Mouse (Mus musculus) adrenal gland, adult 2 months (tissue): ENCODE results near the gene Ryr3. TPM values are rescaled to one million over a fixed set of nuclear protein-coding genes. Genes with fewer than 3 reads are reported as not detected.

Source experiments
- DNase-seq: peaks from one replicate; pipeline ENCODE4 v3.0.0; 2021
- microRNA-seq, 2 experiments: library from miRNA; unstranded; fragments of <30 nt; microRNA quantifications; one replicate each; pipeline ENCODE4 v1.2.0; 2021
- polyA plus RNA-seq: library from polyadenylated mRNA; depleted of rRNA; stranded (reverse); fragments of >200 nt; gene quantifications from 2 replicates; pipeline ENCODE4 v1.2.3, GENCODE M21; 2012; rRNA removed
- total RNA-seq, 2 experiments: library from RNA; stranded (reverse); gene quantifications; 2 replicates each; pipeline ENCODE4 v1.2.3; 2021

Ryr3 gene
- total and polyA plus RNA-seq, 3 experiments: 0.04 to 0.79 (median 0.63) TPM

DNA sequence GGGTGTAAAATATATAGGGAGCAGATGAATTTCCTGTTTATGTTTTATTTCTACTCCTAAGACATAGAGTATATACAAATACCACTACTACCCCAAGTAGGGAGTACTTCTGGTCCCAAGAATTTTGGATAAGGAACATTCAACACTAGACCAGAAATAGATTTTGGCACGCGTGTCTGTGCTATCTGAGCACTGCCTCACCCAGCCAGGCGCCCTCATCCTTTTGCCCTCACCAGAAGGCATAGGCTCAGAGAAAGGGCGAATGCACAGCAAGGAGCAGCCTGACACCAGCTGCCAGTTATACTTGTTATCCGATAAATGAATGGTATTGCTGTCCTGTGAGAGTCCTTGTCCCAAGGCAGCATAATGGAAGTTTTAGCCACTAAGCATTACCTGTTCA lies 579.7 kb downstream of the Ryr3 start:
- DNase-seq: no peak

GRCm38 (mm10) chr2:112632536-112632935 lies 584.4 kb downstream of the Ryr3 start:
- no peak for DNase-seq

- DNase-seq: no peak
Measured at GRCm38 (mm10) chr2:112630669-112631068, 586.2 kb downstream of the Ryr3 start.

DNA sequence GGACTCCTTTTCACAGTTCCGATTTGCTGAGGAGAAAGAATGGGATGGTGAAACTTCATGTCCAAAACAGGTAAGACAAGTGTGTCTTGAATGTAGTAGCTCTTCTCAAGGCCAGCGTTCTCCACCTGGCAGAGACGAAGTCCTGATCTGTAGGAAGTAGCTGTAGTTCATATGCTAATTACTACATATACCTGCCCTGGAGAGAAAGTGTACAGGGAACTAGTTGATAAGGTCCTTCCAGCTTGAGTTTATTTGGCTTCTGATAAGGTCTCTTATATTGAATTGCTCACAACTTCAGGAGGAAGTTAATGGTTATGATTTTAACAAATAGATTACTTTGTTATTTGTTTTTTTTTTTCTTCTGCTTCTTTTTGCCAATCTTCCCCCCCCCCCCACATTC lies 591.7 kb downstream of the Ryr3 start:
- DNase-seq: no peak

- no peak for DNase-seq
Measured at GRCm38 (mm10) chr2:112617206-112617605, 599.7 kb downstream of the Ryr3 start.

- DNase-seq: no peak
Measured at GRCm38 (mm10) chr2:112614375-112614774, 602.5 kb downstream of the Ryr3 start.

GRCm38 (mm10) chr2:112612628-112613027 lies 604.3 kb downstream of the Ryr3 start:
- DNase-seq: no peak

GRCm38 (mm10) chr2:112606536-112606935 lies 610.4 kb downstream of the Ryr3 start:
- DNase-seq: no peak

- DNase-seq: no peak
Measured at GRCm38 (mm10) chr2:112602487-112602886, 614.4 kb downstream of the Ryr3 start.

- DNase-seq: no peak
Measured at GRCm38 (mm10) chr2:112600222-112600621, 616.7 kb downstream of the Ryr3 start.

- no peak for DNase-seq
Measured at GRCm38 (mm10) chr2:112597064-112597463, 619.8 kb downstream of the Ryr3 start.

DNA sequence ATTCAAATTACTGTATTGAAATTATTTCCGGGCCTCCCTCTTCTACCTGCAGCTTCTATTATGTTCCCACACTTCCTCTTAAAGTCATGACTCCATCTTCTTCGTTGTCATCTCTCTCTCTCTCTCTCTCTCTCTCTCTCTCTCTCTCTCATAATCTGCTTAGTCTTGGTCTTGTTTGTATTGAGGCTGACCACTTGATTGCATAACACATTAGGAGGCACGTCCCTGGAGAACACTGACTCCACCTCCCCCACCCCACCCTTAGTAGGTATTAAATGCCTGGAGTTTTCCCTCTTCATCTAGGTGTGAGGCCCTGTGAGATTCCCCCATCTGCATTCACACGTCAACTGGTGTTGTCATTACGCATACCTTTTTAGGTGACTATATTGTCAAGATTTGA lies 620.5 kb downstream of the Ryr3 start:
- no peak for DNase-seq

GRCm38 (mm10) chr2:112595807-112596206 lies 621.1 kb downstream of the Ryr3 start:
- DNase-seq: no peak

DNA sequence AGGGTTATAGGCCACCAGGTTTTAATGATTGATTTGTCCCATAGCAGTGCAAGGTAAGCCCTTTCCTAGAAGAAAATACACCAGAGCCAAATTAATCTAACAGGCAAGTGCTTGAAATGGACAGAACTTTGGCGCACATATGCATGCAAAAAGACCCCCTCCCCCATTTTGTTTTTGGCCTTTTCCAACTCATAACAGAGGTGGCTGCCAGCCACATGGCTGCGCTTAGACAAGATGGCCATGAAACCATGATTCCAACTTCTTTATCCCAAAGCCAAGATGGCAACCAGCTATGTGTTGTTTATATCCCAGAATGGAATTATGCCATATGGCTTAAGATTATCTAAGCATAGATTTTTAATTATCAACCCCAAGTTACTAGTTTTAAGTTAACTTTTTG lies 623.1 kb downstream of the Ryr3 start:
- no peak for DNase-seq

DNA sequence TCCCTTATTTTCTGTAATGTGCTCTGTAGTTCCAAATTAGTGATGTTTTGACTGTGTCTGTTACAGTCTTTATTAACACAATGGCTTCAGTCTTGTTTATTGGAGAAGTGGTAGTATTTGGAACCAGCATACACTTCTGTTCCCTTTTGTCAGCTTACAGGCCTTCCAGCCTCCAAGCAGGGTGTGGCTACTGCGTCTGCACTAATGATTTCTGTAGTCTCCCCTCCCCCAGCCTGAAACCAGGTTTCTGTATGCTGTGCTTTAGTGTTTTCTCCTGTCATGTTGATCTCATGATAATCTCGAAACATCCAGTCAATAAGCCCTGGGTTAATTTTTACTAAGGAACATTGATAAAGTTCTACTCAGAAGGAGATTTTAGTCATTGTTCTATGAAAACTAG lies 623.6 kb downstream of the Ryr3 start:
- DNase-seq: no peak

GRCm38 (mm10) chr2:112591451-112591871 lies 625.4 kb downstream of the Ryr3 start:
- DNase-seq: peak; percentile 48

GRCm38 (mm10) chr2:112590985-112591384 lies 625.9 kb downstream of the Ryr3 start:
- no peak for DNase-seq

Small RNA genes lying within 50 kb of the gene (microRNA-seq; reads per million reads assigned to microRNA genes)
- 0 reads per million in 2 experiments for gene Gm44374

Other genes starting within 250 kb of the Ryr3 start
- not detected for gene Tmco5b, start 68.6 kb upstream of the Ryr3 start, total RNA-seq
- not detected in 2 replicates for gene Tmco5b, start 68.6 kb upstream of the Ryr3 start, polyA plus RNA-seq
- 1 to 10 TPM; 2.4 to 4.2 TPM for gene Fmn1, start 110.6 kb upstream of the Ryr3 start, total RNA-seq
- 0.28 and 0.70 TPM in 2 replicates for gene Fmn1, start 110.6 kb upstream of the Ryr3 start, polyA plus RNA-seq